Mouse (Mus musculus): ENCODE measurements at regions not wholly inside any gene's neighbourhood (a gene's known extent, or its start where the extent isn't known, plus 50 kb on each side); places are given as distances from the start of the nearest gene placed in this dataset.

DNA sequence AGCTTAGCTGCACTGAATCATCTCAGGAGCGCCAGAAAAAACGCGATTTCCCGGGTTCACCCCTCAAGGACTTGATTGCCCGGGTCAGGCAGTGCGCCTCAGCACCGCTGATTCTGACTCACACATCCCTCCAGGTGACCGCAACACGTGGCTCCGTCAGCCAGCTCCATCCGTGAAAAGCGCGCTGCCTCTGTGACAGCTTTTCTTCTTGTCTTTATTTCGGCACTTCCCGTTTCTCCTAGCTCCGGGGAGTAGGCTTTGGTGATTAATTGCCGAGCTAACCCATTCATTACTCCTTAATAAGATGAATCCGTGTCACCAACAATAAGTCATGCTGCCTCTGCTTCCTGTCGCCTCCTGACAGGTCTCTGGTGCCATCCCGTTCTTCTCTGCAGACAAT lies 108.6 kb downstream of the Katnal1 start:
- Histone ChIP-seq H3K4me3 (ENCODE audit: insufficient read depth, low read length) (no peak overlapping the region), H3K4me1 (ENCODE audit: control insufficient read depth, insufficient read depth, low read length) (no peaks in the 10 kb centered on the region), H3K27ac (ENCODE audit: insufficient read depth, low read length) (no peak overlapping the region)
- TF ChIP-seq CTCF (IDR thresholded peaks at IDR 0.05; ENCODE audit: extremely low read depth, insufficient read depth, low read length) (no peak), POLR2A (IDR thresholded peaks at IDR 0.05; ENCODE audit: extremely low read depth, insufficient read depth, low read length) (no peak)

DNA sequence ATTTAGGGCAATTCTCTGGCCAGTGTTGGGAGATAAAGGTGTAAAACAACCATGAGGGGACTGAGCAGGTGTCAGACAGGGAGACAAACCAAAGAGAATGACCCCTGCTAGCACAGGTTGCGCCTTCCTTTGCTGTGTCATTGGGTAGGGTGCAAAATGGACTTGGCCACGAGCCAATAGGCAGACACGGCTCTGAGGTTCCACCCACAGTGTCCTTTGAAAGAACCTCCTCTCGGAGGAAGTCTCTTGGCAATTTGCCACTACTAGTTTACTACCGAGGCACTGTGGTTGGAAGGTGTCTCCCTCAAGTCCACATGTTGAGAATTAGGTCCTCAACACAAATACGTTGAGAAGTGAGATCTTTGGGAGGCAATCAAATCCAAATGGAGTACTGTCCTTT lies 109.7 kb downstream of the Katnal1 start:
- Histone ChIP-seq H3K4me1 (ENCODE audit: control insufficient read depth, insufficient read depth, low read length) (no peaks in the 10 kb centered on the region), H3K27ac (ENCODE audit: insufficient read depth, low read length) (no peak overlapping the region), H3K4me3 (ENCODE audit: insufficient read depth, low read length) (no peak overlapping the region)
- TF ChIP-seq POLR2A (IDR thresholded peaks at IDR 0.05; ENCODE audit: extremely low read depth, insufficient read depth, low read length), result no peak
- no peak for TF ChIP-seq CTCF (IDR thresholded peaks at IDR 0.05; ENCODE audit: extremely low read depth, insufficient read depth, low read length)

DNA sequence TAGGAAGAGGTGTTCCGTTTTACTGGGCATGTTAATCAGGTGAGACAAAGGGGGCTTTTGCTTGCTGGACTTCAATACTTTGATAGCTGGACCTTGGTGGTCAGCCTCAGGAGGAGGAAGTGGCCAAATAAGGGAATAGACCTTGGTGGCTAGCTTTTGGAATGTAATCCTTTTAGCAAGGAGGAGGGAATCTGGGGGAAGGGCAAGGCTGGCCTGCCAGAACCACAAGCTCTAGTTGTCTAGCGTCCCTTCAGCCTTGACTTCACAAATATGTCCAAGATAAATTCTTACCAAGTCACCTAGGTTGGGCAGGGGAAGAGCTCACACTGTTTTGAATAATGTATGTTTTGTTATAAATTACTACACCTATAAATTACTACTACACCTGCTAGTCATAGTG lies 110.4 kb downstream of the Katnal1 start:
- H3K4me3 ChIP-seq (ENCODE audit: insufficient read depth, low read length), result no peak overlapping the region
- TF ChIP-seq POLR2A (IDR thresholded peaks at IDR 0.05; ENCODE audit: extremely low read depth, insufficient read depth, low read length) (no peak), CTCF (IDR thresholded peaks at IDR 0.05; ENCODE audit: extremely low read depth, insufficient read depth, low read length) (no peak)
- no peaks in the 10 kb centered on the region for H3K4me1 ChIP-seq (ENCODE audit: control insufficient read depth, insufficient read depth, low read length)
- no peak overlapping the region for H3K27ac ChIP-seq (ENCODE audit: insufficient read depth, low read length)

DNA sequence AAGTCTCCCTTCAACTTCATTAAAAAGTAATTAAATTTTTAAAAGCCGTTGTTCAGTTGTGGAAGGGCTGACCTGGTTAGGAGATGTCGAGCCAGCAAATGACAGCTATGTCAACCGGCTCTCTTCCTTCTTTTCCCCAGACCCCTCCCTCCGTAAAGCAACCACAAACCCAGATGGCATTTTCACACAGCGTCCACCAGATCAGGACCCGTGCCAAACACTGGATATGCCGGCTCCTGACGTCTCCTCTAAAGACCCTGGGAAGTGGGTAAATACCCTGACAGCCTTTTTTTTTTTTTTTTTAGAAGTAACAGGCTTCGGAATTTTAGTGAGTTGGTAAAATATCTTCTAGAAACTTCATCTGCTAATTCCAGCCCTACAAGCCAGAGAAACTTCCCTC lies 116.3 kb downstream of the Katnal1 start:
- no peak overlapping the region for H3K4me3 ChIP-seq (ENCODE audit: insufficient read depth, low read length)
- peaks cover 3% of the 10 kb centered on the region; the same call in 1 of the 2 replicates for H3K4me1 ChIP-seq (ENCODE audit: control insufficient read depth, insufficient read depth, low read length)
- TF ChIP-seq POLR2A (IDR thresholded peaks at IDR 0.05; ENCODE audit: extremely low read depth, insufficient read depth, low read length) (no peak), CTCF (IDR thresholded peaks at IDR 0.05; ENCODE audit: extremely low read depth, insufficient read depth, low read length) (no peak)
- H3K27ac ChIP-seq (ENCODE audit: insufficient read depth, low read length), result no peak overlapping the region

DNA sequence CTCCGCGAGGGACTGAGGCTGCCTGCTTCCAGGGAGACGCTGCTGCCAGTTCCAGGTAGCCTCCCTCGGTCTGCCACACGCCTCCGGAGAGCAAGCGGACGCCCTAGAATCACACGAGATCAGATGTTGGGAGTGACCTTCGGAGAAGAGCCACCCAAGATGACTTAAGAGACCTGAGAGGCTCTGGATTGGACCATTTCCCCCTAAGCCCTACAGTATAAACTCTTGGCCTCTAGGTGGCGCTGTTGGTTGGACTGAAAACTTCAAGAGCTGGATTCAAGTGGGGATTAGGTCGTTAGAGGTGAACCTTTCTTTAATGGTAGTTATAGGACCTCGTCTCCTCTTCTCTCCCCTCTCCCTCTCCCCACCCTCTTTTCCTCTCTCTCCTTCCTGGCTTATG lies 117.1 kb downstream of the Katnal1 start:
- peaks cover 3% of the 10 kb centered on the region; the same call in 1 of the 2 replicates for H3K4me1 ChIP-seq (ENCODE audit: control insufficient read depth, insufficient read depth, low read length)
- no peak overlapping the region for H3K27ac ChIP-seq (ENCODE audit: insufficient read depth, low read length)
- TF ChIP-seq POLR2A (IDR thresholded peaks at IDR 0.05; ENCODE audit: extremely low read depth, insufficient read depth, low read length), result no peak
- peak; percentile 82 for TF ChIP-seq CTCF (IDR thresholded peaks at IDR 0.05; ENCODE audit: extremely low read depth, insufficient read depth, low read length)
- H3K4me3 ChIP-seq (ENCODE audit: insufficient read depth, low read length), result no peak overlapping the region

DNA sequence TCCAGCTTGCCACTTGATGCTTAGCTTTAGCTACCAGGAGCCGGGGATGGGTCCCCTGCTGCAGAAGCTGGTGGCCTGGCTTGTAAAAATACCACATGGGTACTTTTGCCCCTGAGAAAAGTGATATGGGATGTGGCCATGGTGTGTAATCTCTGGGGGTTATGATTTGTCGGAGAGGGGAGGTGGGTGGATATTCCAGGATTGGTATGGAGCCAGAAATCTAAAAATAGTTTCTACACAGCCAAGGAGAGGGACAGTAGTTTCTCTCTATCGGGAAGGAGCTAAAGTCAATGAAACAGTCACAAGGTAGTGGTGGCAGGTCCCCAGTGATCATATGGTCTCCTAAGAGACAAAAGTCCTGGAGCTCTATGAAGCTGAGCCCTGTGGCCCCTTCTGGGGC lies 119.6 kb downstream of the Katnal1 start:
- peaks cover 3% of the 10 kb centered on the region; the same call in 1 of the 2 replicates for H3K4me1 ChIP-seq (ENCODE audit: control insufficient read depth, insufficient read depth, low read length)
- no peak overlapping the region for H3K4me3 ChIP-seq (ENCODE audit: insufficient read depth, low read length)

DNA sequence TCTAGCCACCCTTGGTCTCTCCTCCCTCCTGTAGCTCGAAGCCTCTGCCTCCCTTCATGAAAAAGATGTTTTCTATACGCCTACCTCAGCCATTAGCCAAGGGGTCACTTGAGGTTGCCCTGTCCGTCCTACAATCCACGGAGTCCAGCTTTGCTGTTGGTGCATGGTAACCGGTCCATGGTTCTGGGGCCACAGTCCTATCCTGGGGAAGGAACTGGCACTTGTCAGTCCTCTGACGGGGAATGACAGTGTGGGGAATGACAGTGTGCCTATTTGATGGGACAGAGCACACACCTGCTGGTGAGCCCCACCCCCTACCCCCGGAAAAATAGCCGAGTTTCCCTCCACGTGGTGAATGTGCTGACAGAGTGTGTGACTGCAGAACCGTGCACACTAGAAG lies 120.1 kb downstream of the Katnal1 start:
- Histone ChIP-seq H3K4me1 (ENCODE audit: control insufficient read depth, insufficient read depth, low read length) (peaks cover 3% of the 10 kb centered on the region; the same call in 1 of the 2 replicates), H3K27ac (ENCODE audit: insufficient read depth, low read length) (no peak overlapping the region), H3K4me3 (ENCODE audit: insufficient read depth, low read length) (no peak overlapping the region)
- no peak for TF ChIP-seq POLR2A (IDR thresholded peaks at IDR 0.05; ENCODE audit: extremely low read depth, insufficient read depth, low read length)
- no peak for TF ChIP-seq CTCF (IDR thresholded peaks at IDR 0.05; ENCODE audit: extremely low read depth, insufficient read depth, low read length)

More for the DNA sequence above, 119.6 kb downstream of the Katnal1 start:
- TF ChIP-seq CTCF (IDR thresholded peaks at IDR 0.05; ENCODE audit: extremely low read depth, insufficient read depth, low read length), result no peak
- no peak for TF ChIP-seq POLR2A (IDR thresholded peaks at IDR 0.05; ENCODE audit: extremely low read depth, insufficient read depth, low read length)
- no peak overlapping the region for H3K27ac ChIP-seq (ENCODE audit: insufficient read depth, low read length)

DNA sequence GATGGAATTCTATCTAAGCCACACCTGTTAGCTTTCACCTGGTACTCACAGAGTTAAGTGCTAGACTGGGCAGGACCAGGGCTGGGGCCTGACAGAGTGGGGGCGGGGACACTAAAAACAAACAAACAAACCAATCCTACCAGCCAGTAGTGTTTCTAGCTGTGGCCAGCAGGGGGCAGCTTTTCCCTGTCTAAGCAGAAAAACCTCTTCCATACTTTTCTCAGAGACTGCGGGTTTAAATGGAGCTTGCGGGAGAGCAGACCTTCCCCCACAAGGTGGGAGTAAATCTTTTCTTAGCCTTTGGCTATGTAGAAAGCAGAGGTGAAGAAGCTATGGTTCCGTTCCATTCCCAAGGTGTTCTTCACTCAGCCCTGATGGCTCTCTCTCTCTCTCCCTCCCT lies 120.7 kb downstream of the Katnal1 start:
- Histone ChIP-seq H3K4me1 (ENCODE audit: control insufficient read depth, insufficient read depth, low read length) (peaks cover 3% of the 10 kb centered on the region; the same call in 1 of the 2 replicates), H3K27ac (ENCODE audit: insufficient read depth, low read length) (no peak overlapping the region), H3K4me3 (ENCODE audit: insufficient read depth, low read length) (no peak overlapping the region)
- TF ChIP-seq POLR2A (IDR thresholded peaks at IDR 0.05; ENCODE audit: extremely low read depth, insufficient read depth, low read length), result no peak
- peak; percentile 70 for TF ChIP-seq CTCF (IDR thresholded peaks at IDR 0.05; ENCODE audit: extremely low read depth, insufficient read depth, low read length)

DNA sequence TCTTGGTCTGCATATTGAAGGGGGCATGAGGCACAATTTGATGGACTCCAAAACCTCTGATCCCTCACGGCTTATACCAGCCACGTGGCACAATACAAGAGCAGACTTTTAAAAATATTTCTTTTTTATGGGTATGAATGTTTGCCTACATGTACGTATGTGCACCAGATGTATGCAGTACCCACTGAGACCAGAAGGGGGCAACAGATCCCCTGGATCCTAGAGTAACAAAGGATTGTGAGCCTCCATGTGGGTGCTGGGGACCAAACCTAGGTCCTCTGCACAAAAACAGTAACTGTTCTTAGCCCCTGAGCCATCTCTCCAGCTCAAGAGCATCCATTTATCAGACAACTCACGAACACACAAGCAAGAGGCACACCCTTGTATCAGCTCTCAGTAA lies 121.5 kb downstream of the Katnal1 start:
- TF ChIP-seq POLR2A (IDR thresholded peaks at IDR 0.05; ENCODE audit: extremely low read depth, insufficient read depth, low read length) (no peak), CTCF (IDR thresholded peaks at IDR 0.05; ENCODE audit: extremely low read depth, insufficient read depth, low read length) (no peak)
- no peak overlapping the region for H3K4me3 ChIP-seq (ENCODE audit: insufficient read depth, low read length)
- H3K4me1 ChIP-seq (ENCODE audit: control insufficient read depth, insufficient read depth, low read length), result peaks cover 3% of the 10 kb centered on the region; the same call in 1 of the 2 replicates
- H3K27ac ChIP-seq (ENCODE audit: insufficient read depth, low read length), result no peak overlapping the region

DNA sequence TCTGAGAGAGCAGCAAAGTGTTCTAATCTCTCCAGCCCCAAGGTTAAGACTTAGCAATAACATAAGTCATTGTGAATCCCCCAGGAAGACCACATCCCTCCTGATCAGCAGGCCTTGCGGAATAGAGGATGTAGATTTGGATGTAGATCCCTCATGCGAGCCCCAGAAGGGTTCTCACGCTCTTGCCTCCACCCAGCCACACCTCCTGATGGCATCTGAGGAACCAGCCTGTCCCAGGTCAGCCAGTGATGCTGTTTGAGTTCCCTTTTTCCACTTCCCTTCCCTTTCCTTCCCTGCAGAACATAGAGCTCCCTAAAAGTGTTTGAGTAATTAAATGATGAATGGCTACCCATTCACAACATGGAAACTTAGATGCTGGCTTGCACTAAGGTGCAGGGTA lies 124.1 kb downstream of the Katnal1 start:
- H3K4me1 ChIP-seq (ENCODE audit: control insufficient read depth, insufficient read depth, low read length), result peaks cover 3% of the 10 kb centered on the region; the same call in 1 of the 2 replicates
- H3K4me3 ChIP-seq (ENCODE audit: insufficient read depth, low read length), result no peak overlapping the region
- TF ChIP-seq CTCF (IDR thresholded peaks at IDR 0.05; ENCODE audit: extremely low read depth, insufficient read depth, low read length) (no peak), POLR2A (IDR thresholded peaks at IDR 0.05; ENCODE audit: extremely low read depth, insufficient read depth, low read length) (no peak)
- no peak overlapping the region for H3K27ac ChIP-seq (ENCODE audit: insufficient read depth, low read length)
